Mouse (Mus musculus) liver, adult 2 months (tissue): ENCODE results near the gene Wnt9a.

Experiments
- CTCF ChIP-seq: fragments of 200-500 bp; IDR thresholded peaks from 2 replicates; pipeline ENCODE4 v1.5.1; 2011; ENCODE audit warnings: low read depth, low read length, control low read depth
- POLR2A ChIP-seq: fragments of 200-500 bp; IDR thresholded peaks from 2 replicates; pipeline ENCODE4 v1.6.1; 2011; ENCODE audit warnings: low read length, control low read depth; ENCODE audit not compliant: insufficient read depth; ENCODE audit errors: extremely low read depth

DNA sequence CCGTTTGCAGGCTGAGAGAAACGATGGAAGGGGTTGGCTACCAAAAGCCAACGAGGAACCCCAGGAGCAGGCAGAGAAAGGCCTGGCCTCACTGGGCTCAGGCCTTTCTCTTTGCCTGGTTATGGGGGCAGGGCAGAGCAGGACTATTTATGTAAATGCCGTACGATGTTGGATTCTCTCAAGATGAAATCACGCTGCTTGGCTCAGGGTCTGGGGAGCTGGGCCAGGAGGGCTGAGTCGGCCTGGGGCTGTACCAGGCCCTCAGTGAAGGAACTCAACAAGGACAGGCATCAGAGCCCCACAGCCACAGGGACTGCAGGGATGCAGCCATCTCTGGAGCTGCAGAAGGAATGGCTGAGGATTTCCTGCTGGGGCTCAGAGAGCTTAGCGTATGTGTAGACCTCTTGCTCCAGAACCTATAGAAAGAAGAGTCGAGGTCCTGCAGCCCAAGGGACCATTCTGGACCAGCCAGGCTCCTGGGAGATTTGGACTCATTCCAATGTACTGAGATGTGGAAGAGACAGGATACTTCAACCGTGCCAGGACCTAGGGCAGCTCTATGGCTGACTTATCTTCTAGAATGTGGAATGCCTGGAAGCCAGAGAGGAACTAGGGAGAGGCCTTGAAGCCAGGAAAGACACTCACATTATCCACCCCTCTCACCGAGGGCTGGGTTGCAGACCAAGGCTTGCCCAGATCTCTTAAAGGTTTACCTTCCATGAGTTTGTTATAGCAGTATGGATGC, 39.6 kb downstream of the Wnt9a start:
- no peak for TF ChIP-seq CTCF
- no peak for TF ChIP-seq POLR2A
